Mouse (Mus musculus): Measurements from ENCODE around the gene Nop58.

- TF ChIP-seq GATA1 (IDR thresholded peaks at IDR 0.05; ENCODE audit: borderline replicate concordance, low read length) (no peak), FLI1 (IDR thresholded peaks at IDR 0.05; ENCODE audit: low read length) (no peak)
Measured at GRCm38 (mm10) chr1:59663456-59664135, 21.2 kb upstream of the Nop58 start.

All from megakaryocyte, embryonic 14.5 days (primary cell).